Mouse (Mus musculus): Measurements from ENCODE around the gene Taar7a.

DNA sequence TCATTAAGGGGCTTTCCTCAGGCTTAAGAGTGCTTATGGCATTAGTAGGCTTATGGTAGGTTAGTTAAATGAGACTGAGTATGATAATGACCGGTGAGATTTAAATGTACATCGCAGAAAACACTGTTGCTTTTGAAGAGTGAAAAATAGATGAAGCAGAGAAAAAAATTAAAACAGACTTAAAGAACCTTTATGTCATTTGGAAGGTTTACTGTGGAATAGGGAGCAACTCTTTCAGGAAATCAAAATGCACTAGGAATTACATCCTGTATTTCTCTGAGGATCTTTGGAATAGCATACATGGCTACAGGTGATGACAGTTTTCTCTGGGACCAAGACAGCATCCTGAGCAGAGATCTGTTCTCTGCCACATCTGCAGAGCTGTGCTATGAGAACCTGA is 44.0 kb upstream of the Taar7a start, which contains the start of gene Taar7e:
- TF ChIP-seq CTCF (IDR thresholded peaks at IDR 0.05; ENCODE audit: control insufficient read depth, insufficient read depth, low read length) (no peak), POLR2A (IDR thresholded peaks at IDR 0.05; ENCODE audit: borderline replicate concordance, control insufficient read depth, low read depth, low read length) (no peak)
